Mouse (Mus musculus): ENCODE measurements around the gene Snap91. TPM values are rescaled to one million over a fixed set of nuclear protein-coding genes. Genes with fewer than 3 reads are reported as not detected.

Snap91 gene
- polyA plus RNA-seq, 1 experiment from 2014 or later: 0.45 TPM

GRCm38 (mm10) chr9:86725066-86725465, 155.4 kb downstream of the Snap91 start:
- Histone ChIP-seq H3K9me3 (ENCODE audit: low read length) (no peaks in the 10 kb centered on the region), H3K27ac (ENCODE audit: low read length) (no peak overlapping the region), H3K4me2 (replicated peaks; ENCODE audit: low read depth, low read length) (no peak overlapping the region), H3K9ac (replicated peaks; ENCODE audit: low read depth) (no peak overlapping the region), H3K4me3 (ENCODE audit: low read depth, low read length) (no peak overlapping the region), H3K36me3 (ENCODE audit: insufficient read depth, low read length) (no peaks in the 10 kb centered on the region), H3K27me3 (replicated peaks; ENCODE audit: insufficient read depth, low read length) (no peaks in the 10 kb centered on the region), H3K4me1 (ENCODE audit: insufficient read depth, low read depth, low read length) (no peaks in the 10 kb centered on the region)
- DNase-seq (ENCODE audit: low spot score): no peak
- no peak for ATAC-seq
- WGBS: 59% methylated on average over 4 of the region's 4 CpGs
- TF ChIP-seq CTCF (IDR thresholded peaks at IDR 0.05) (no peak), EP300 (IDR thresholded peaks at IDR 0.05) (no peak)

DNA sequence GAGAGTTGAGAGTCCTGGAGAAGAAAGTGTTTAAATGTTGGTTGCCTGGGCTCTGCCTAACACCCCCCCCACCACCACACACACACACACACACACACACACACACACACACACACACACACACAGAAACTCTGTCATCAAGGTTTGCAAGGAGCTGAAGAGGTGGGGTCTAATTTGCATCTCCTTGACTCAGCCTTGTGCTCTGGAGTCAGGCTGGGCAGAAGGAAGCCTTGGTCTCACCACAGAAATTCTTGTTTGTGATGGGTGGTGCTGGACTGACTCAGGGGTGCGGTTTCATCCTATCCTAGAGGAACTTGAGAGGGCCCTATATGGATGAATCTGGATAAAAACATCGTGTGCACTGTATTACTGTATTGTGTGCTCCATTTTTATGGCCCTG, 159.7 kb downstream of the Snap91 start:
- 89% methylated on average over 2 of the region's 2 CpGs for WGBS
- Histone ChIP-seq H3K27ac (ENCODE audit: low read length) (no peak overlapping the region), H3K4me3 (ENCODE audit: low read depth, low read length) (no peak overlapping the region), H3K9me3 (ENCODE audit: low read length) (no peaks in the 10 kb centered on the region), H3K27me3 (replicated peaks; ENCODE audit: insufficient read depth, low read length) (no peaks in the 10 kb centered on the region), H3K36me3 (ENCODE audit: insufficient read depth, low read length) (no peaks in the 10 kb centered on the region), H3K9ac (replicated peaks; ENCODE audit: low read depth) (no peak overlapping the region), H3K4me2 (replicated peaks; ENCODE audit: low read depth, low read length) (no peak overlapping the region), H3K4me1 (ENCODE audit: insufficient read depth, low read depth, low read length) (no peaks in the 10 kb centered on the region)
- TF ChIP-seq CTCF (IDR thresholded peaks at IDR 0.05) (no peak), EP300 (IDR thresholded peaks at IDR 0.05) (no peak)
- DNase-seq (ENCODE audit: low spot score): no peak
- ATAC-seq: no peak

- no peak for TF ChIP-seq CTCF (IDR thresholded peaks at IDR 0.05)
- no peak for TF ChIP-seq EP300 (IDR thresholded peaks at IDR 0.05)
- no peak for ATAC-seq
- WGBS: 88% methylated on average over 5 of the region's 5 CpGs
Measured at GRCm38 (mm10) chr9:86720227-86720626, 160.2 kb downstream of the Snap91 start.

DNA sequence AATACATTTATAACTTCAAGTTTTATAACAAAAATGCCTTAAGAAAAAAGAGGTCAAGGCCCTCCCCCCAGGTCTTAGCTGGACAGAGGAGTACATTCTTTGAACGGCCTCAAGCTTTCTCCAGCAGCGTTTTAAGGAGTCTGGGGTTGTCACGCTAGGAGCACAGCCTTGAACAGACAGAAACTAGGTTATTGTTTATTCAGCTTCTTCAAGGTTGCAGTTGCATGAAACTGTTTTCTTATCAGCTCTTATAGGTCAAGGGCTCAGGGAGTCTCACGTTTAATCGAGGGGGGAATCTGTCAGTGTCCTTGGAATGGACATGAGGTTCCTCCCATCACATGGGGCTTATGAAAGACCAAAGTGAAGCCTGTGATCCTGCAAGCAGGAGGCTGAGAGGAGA, 163.3 kb downstream of the Snap91 start:
- no peak for ATAC-seq
- WGBS: 43% methylated on average over 5 of the region's 5 CpGs
- no peak overlapping the region for H3K9ac ChIP-seq (replicated peaks; ENCODE audit: low read depth)
- H3K36me3 ChIP-seq (ENCODE audit: insufficient read depth, low read length): no peaks in the 10 kb centered on the region
- no peak overlapping the region for H3K4me3 ChIP-seq (ENCODE audit: low read depth, low read length)
- H3K4me2 ChIP-seq (replicated peaks; ENCODE audit: low read depth, low read length): no peak overlapping the region
- DNase-seq (ENCODE audit: low spot score): no peak
- H3K9me3 ChIP-seq (ENCODE audit: low read length): no peaks in the 10 kb centered on the region
- no peaks in the 10 kb centered on the region for H3K4me1 ChIP-seq (ENCODE audit: insufficient read depth, low read depth, low read length)
- no peak for TF ChIP-seq EP300 (IDR thresholded peaks at IDR 0.05)
- H3K27me3 ChIP-seq (replicated peaks; ENCODE audit: insufficient read depth, low read length): no peaks in the 10 kb centered on the region
- H3K27ac ChIP-seq (ENCODE audit: low read length): no peak overlapping the region

More at GRCm38 (mm10) chr9:86720227-86720626, 160.2 kb downstream of the Snap91 start:
- no peaks in the 10 kb centered on the region for H3K4me1 ChIP-seq (ENCODE audit: insufficient read depth, low read depth, low read length)
- no peak for DNase-seq (ENCODE audit: low spot score)
- no peak overlapping the region for H3K9ac ChIP-seq (replicated peaks; ENCODE audit: low read depth)
- no peak overlapping the region for H3K4me2 ChIP-seq (replicated peaks; ENCODE audit: low read depth, low read length)
- H3K9me3 ChIP-seq (ENCODE audit: low read length): no peaks in the 10 kb centered on the region
- H3K27ac ChIP-seq (ENCODE audit: low read length): no peak overlapping the region
- H3K36me3 ChIP-seq (ENCODE audit: insufficient read depth, low read length): no peaks in the 10 kb centered on the region
- H3K27me3 ChIP-seq (replicated peaks; ENCODE audit: insufficient read depth, low read length): no peaks in the 10 kb centered on the region
- no peak overlapping the region for H3K4me3 ChIP-seq (ENCODE audit: low read depth, low read length)

- Histone ChIP-seq H3K36me3 (ENCODE audit: insufficient read depth, low read length) (no peaks in the 10 kb centered on the region), H3K4me1 (ENCODE audit: insufficient read depth, low read depth, low read length) (no peaks in the 10 kb centered on the region), H3K27ac (ENCODE audit: low read length) (no peak overlapping the region), H3K4me2 (replicated peaks; ENCODE audit: low read depth, low read length) (no peak overlapping the region), H3K9ac (replicated peaks; ENCODE audit: low read depth) (no peak overlapping the region), H3K27me3 (replicated peaks; ENCODE audit: insufficient read depth, low read length) (no peaks in the 10 kb centered on the region), H3K9me3 (ENCODE audit: low read length) (no peaks in the 10 kb centered on the region), H3K4me3 (ENCODE audit: low read depth, low read length) (no peak overlapping the region)
- ATAC-seq: no peak
- 37% methylated on average over 2 of the region's 2 CpGs for WGBS
- DNase-seq (ENCODE audit: low spot score): no peak
- TF ChIP-seq CTCF (IDR thresholded peaks at IDR 0.05) (no peak), EP300 (IDR thresholded peaks at IDR 0.05) (no peak)
Measured at GRCm38 (mm10) chr9:86716540-86716939, 163.9 kb downstream of the Snap91 start.

Other genes with a start within 250 kb of the Snap91 start
- 48.7 and 51.1 TPM in 2 replicates for gene Me1, start 184.7 kb downstream of the Snap91 start, polyA plus RNA-seq (2015; fragmentation: Nextera tagmentation; extraction: Ambion mirVana)
- 18.0 and 29.2 TPM in 2 replicates for gene Prss35, start 137.0 kb downstream of the Snap91 start, polyA plus RNA-seq (2015; fragmentation: Nextera tagmentation; extraction: Ambion mirVana)
- not detected in 2 replicates for gene Ripply2, start 134.9 kb upstream of the Snap91 start, polyA plus RNA-seq (2015; fragmentation: Nextera tagmentation; extraction: Ambion mirVana)
- gene Cyb5r4, start 141.4 kb upstream of the Snap91 start, polyA plus RNA-seq (2015; fragmentation: Nextera tagmentation; extraction: Ambion mirVana): 42.6 and 45.7 TPM in 2 replicates

Measured in lung, postnatal 0 days (tissue).